Mouse (Mus musculus) lung, adult 2 months (tissue): ENCODE results near the gene Sema4c.

Experiments
- CTCF ChIP-seq: fragments of 200-500 bp; IDR thresholded peaks from 2 replicates; pipeline ENCODE4 v1.5.1; 2011; ENCODE audit warnings: mild to moderate bottlenecking, low read length, control low read depth; ENCODE audit not compliant: insufficient read depth
- POLR2A ChIP-seq: fragments of 200-500 bp; IDR thresholded peaks from 2 replicates; pipeline ENCODE4 v1.6.1; 2011; ENCODE audit warnings: low read depth, mild to moderate bottlenecking, control low read depth, low read length, borderline replicate concordance; ENCODE audit errors: extremely low read depth

GRCm38 (mm10) chr1:36572140-36572700 is 14.1 kb upstream of the Sema4c start:
- TF ChIP-seq CTCF: no peak
- TF ChIP-seq POLR2A: no peak
